Mouse (Mus musculus) layer of hippocampus, adult 8-10 months (tissue): Measurements from ENCODE around the gene Ncaph2. TPM values are rescaled to one million over a fixed set of nuclear protein-coding genes. Genes with fewer than 3 reads are reported as not detected.

Source experiments
- DNase-seq, 2 experiments: peaks; one replicate each; pipeline ENCODE4 v3.0.0; 2022; ENCODE audit warnings: low spot score in 2 of 2
- microRNA-seq, 2 experiments: library from miRNA; unstranded; fragments of <30 nt; microRNA quantifications; one replicate each; pipeline ENCODE4 v1.2.0; 2022
- total RNA-seq, 4 experiments: library from RNA; stranded (reverse); gene quantifications; 2 replicates each; pipeline ENCODE4 v1.2.4; 2022

The Ncaph2 gene
- total RNA-seq, 4 experiments from 2014 or later = 92.2 to 107 (median 97.7) TPM

- DNase-seq = no peak
Observed at GRCm38 (mm10) chr15:89378831-89379401, 23.4 kb downstream of the Ncaph2 start, which contains the start of gene Odf3b. Gene Odf3b (minus strand): TSS chr15:89379282.

- no peak for DNase-seq
Observed at GRCm38 (mm10) chr15:89379429-89379828, 23.9 kb downstream of the Ncaph2 start.

GRCm38 (mm10) chr15:89384617-89385016 is 29.1 kb downstream of the Ncaph2 start, which contains the start of gene Klhdc7b:
Gene Klhdc7b (plus strand): TSS chr15:89384917.
- DNase-seq = no peak

- DNase-seq = no peak
Observed at GRCm38 (mm10) chr15:89387127-89387526, 31.6 kb downstream of the Ncaph2 start.

- no peak for DNase-seq
Observed at GRCm38 (mm10) chr15:89390081-89390480, 34.6 kb downstream of the Ncaph2 start.

GRCm38 (mm10) chr15:89396883-89397282 is 41.4 kb downstream of the Ncaph2 start:
- DNase-seq = no peak

- DNase-seq = no peak
Observed at GRCm38 (mm10) chr15:89398146-89398545, 42.6 kb downstream of the Ncaph2 start.

GRCm38 (mm10) chr15:89399716-89400115 is 44.2 kb downstream of the Ncaph2 start:
- DNase-seq = no peak

GRCm38 (mm10) chr15:89402471-89402870 is 47.0 kb downstream of the Ncaph2 start:
- no peak for DNase-seq

- DNase-seq = no peak
Observed at GRCm38 (mm10) chr15:89404831-89405623, 49.5 kb downstream of the Ncaph2 start.

GRCm38 (mm10) chr15:89406691-89407090 is 51.2 kb downstream of the Ncaph2 start:
- no peak for DNase-seq

- DNase-seq = no peak
Observed at GRCm38 (mm10) chr15:89410118-89410517, 54.6 kb downstream of the Ncaph2 start, which contains the start of gene Syce3. Gene Syce3 (minus strand): TSS chr15:89410503.

- DNase-seq = no peak
Observed at GRCm38 (mm10) chr15:89415282-89415681, 59.8 kb downstream of the Ncaph2 start.

GRCm38 (mm10) chr15:89421938-89422337 is 66.4 kb downstream of the Ncaph2 start:
- no peak for DNase-seq

Small RNA genes within 50 kb of the gene (microRNA-seq; reads per million reads assigned to microRNA genes)
- 6.8 to 8.0 reads per million in 2 experiments for gene Mir6959

Other genes with a start within 250 kb of the Ncaph2 start
- gene Tubgcp6, start 232.6 kb upstream of the Ncaph2 start, total RNA-seq = 10 to 100 TPM; 26.1 to 38.9 (median 32.8) TPM
- 10 to 100 TPM; 14.7 to 19.3 (median 15.9) TPM for gene Hdac10, start 227.0 kb upstream of the Ncaph2 start, total RNA-seq
- 1 to 10 TPM; 4.9 to 9.7 (median 7.0) TPM for gene Mapk12, start 215.0 kb upstream of the Ncaph2 start, total RNA-seq
- 10 to 100 TPM; 21.4 to 27.4 (median 24.8) TPM for gene Mapk11, start 206.1 kb upstream of the Ncaph2 start, total RNA-seq
- 10 to 100 TPM; 54.0 to 78.5 (median 67.5) TPM for gene Plxnb2, start 174.9 kb upstream of the Ncaph2 start, total RNA-seq
- 10 to 100 TPM; 38.9 to 52.1 (median 45.1) TPM for gene Dennd6b, start 159.2 kb upstream of the Ncaph2 start, total RNA-seq
- 100 to 1,000 TPM; 147 to 171 (median 157) TPM for gene Ppp6r2, start 144.2 kb upstream of the Ncaph2 start, total RNA-seq
- 100 to 1,000 TPM; 317 to 349 (median 325) TPM for gene Sbf1, start 40.4 kb upstream of the Ncaph2 start, total RNA-seq
- gene Adm2, start 33.0 kb upstream of the Ncaph2 start, total RNA-seq = not detected
- gene Miox, start 21.3 kb upstream of the Ncaph2 start, total RNA-seq = not detected
- gene Lmf2, start 60 bp upstream of the Ncaph2 start, total RNA-seq = 10 to 100 TPM; 17.7 to 25.3 (median 21.2) TPM
- 10 to 100 TPM; 29.5 to 34.5 (median 33.1) TPM for gene Sco2, start 18.1 kb downstream of the Ncaph2 start, total RNA-seq
- gene Tymp, start 21.3 kb downstream of the Ncaph2 start, total RNA-seq = 1 to 10 TPM in 3 of 4 experiments, under 1 TPM in 1; 0.76 to 1.6 (median 1.2) TPM
- gene Odf3b, start 23.6 kb downstream of the Ncaph2 start, total RNA-seq = 1 to 10 TPM; 3.2 to 6.7 (median 3.9) TPM
- 1 to 10 TPM in 1 of 4 experiments, under 1 TPM in 3; 0.31 to 1.7 (median 0.48) TPM for gene Klhdc7b, start 29.2 kb downstream of the Ncaph2 start, total RNA-seq
- gene Syce3, start 54.8 kb downstream of the Ncaph2 start, total RNA-seq = not detected
- 1 to 10 TPM; 1.5 to 3.7 (median 2.8) TPM for gene Cpt1b, start 70.1 kb downstream of the Ncaph2 start, total RNA-seq
- gene C730034F03Rik, start 73.9 kb downstream of the Ncaph2 start, total RNA-seq = 1 to 10 TPM; 2.6 to 3.4 (median 3.2) TPM
- gene Gm44502, start 74.0 kb downstream of the Ncaph2 start, total RNA-seq = not detected
- gene Chkb, start 74.2 kb downstream of the Ncaph2 start, total RNA-seq = 10 to 100 TPM; 42.9 to 50.3 (median 46.2) TPM
- 100 to 1,000 TPM; 249 to 297 (median 274) TPM for gene Mapk8ip2, start 98.2 kb downstream of the Ncaph2 start, total RNA-seq
- gene Arsa, start 121.7 kb downstream of the Ncaph2 start, total RNA-seq = 10 to 100 TPM; 30.9 to 38.1 (median 33.3) TPM
- 100 to 1,000 TPM; 208 to 231 (median 223) TPM for gene Shank3, start 143.9 kb downstream of the Ncaph2 start, total RNA-seq
- 1 to 10 TPM in 3 of 4 experiments, under 1 TPM in 1; 0.95 to 2.1 (median 1.4) TPM for gene Acr, start 212.6 kb downstream of the Ncaph2 start, total RNA-seq
- gene Rabl2, start 236.2 kb downstream of the Ncaph2 start, total RNA-seq = 10 to 100 TPM; 27.2 to 41.2 (median 32.7) TPM